11 mouse cellular contexts compared by ENCODE assay signal in genomic region chr5:107025809-107026208, GRCm38 (mm10).
A peak's percentile ranks its signal among the peaks of the same experiment; 100 is the strongest.
DNase-seq lines count a peak whose midpoint lies in the region; ATAC-seq lines count a peak whose summit lies in the region.
"Had no signal": no experiment of that assay in that cellular context is flagged by ENCODE, and none has a peak within 500 bp of the region (broad histone marks: within the 10 kb centered on the region; RNA-seq: fewer than 3 reads in every experiment).

No protein-coding gene starts in this region.

- no peak overlapping the region for H3K9ac ChIP-seq in heart, embryonic 11.5 days (ENCODE audit: low read depth, low read length)
- H3K9ac ChIP-seq: heart, embryonic 13.5 days; limb, embryonic 13.5 days had no signal

- DNase-seq in heart, adult 18-20 months = peak; percentile 74 to 87
- DNase-seq in fat pad, adult 2 months (ENCODE audit: extremely low read depth, low read depth, low spot score) = peak; percentile 81
- DNase-seq in heart, embryonic 10.5 days (ENCODE audit: low spot score) = peak; percentile 60
- peak; percentile 69 for DNase-seq in lung, postnatal 14 days
- no peak for DNase-seq in T-cell, adult 2 months (ENCODE audit: low spot score)
- no peak for DNase-seq in left cerebral cortex, postnatal 25 days (ENCODE audit: low spot score in 2 of 2)
- no peak for DNase-seq in right cerebral cortex, adult 18-20 months

- no peak for ATAC-seq in heart, embryonic 11.5 days (replicated peaks; ENCODE audit: insufficient number of reproducible peaks, low FRiP score, low TSS enrichment)
- ATAC-seq: midbrain, embryonic 16.5 days had no signal

- intact Hi-C loops in left cerebral cortex, postnatal 25 days (cut with DNase I) = no loop called here

- no peaks in the 10 kb centered on the region for H3K27me3 ChIP-seq in heart, embryonic 11.5 days (ENCODE audit: control insufficient read depth, insufficient read depth, low read length)
- peaks cover 3% of the 10 kb centered on the region; the same call in 1 of the 2 replicates for H3K27me3 ChIP-seq in heart, embryonic 10.5 days (ENCODE audit: insufficient read depth, poor library complexity, severe bottlenecking)
- H3K27me3 ChIP-seq: limb, embryonic 13.5 days had no signal

- H3K27ac ChIP-seq in heart, embryonic 11.5 days (ENCODE audit: low read depth, low read length) = no peak overlapping the region
- 0 out of 2 replicates have a peak overlapping the region, but pooled peaks have one; percentile 18 for H3K27ac ChIP-seq in heart, embryonic 10.5 days
- H3K27ac ChIP-seq: heart, embryonic 13.5 days; limb, embryonic 13.5 days had no signal

- peaks cover under 1% of the 10 kb centered on the region; the same call in 1 of the 2 replicates for H3K4me1 ChIP-seq in heart, embryonic 11.5 days (ENCODE audit: control insufficient read depth, insufficient read depth, low read length)
- H3K4me1 ChIP-seq in heart, embryonic 10.5 days = peaks cover 22% of the 10 kb centered on the region

- H3K4me3 ChIP-seq in heart, embryonic 11.5 days (ENCODE audit: low read depth, low read length) = no peak overlapping the region
- H3K4me3 ChIP-seq in heart, embryonic 10.5 days = no peak overlapping the region
- H3K4me3 ChIP-seq: heart, embryonic 13.5 days; limb, embryonic 13.5 days had no signal

- 81% methylated on average over 8 of the region's 8 CpGs for WGBS in heart, embryonic 11.5 days (ENCODE audit: insufficient replicate concordance)
- WGBS in heart, embryonic 10.5 days = 81% methylated on average over 8 of the region's 8 CpGs

- no peaks in the 10 kb centered on the region for H3K36me3 ChIP-seq in heart, embryonic 11.5 days (ENCODE audit: control insufficient read depth, insufficient read depth, low read length)
- H3K36me3 ChIP-seq in heart, embryonic 10.5 days = no peaks in the 10 kb centered on the region
- H3K36me3 ChIP-seq: heart, embryonic 13.5 days; limb, embryonic 13.5 days had no signal

- no peaks in the 10 kb centered on the region for H3K9me3 ChIP-seq in heart, embryonic 11.5 days (replicated peaks; ENCODE audit: control insufficient read depth, low read length)
- H3K9me3 ChIP-seq in heart, embryonic 10.5 days = no peaks in the 10 kb centered on the region
- H3K9me3 ChIP-seq: heart, embryonic 13.5 days; limb, embryonic 13.5 days had no signal

- H3K4me2 ChIP-seq in heart, embryonic 11.5 days = no peak overlapping the region
- H3K4me2 ChIP-seq: heart, embryonic 13.5 days; limb, embryonic 13.5 days had no signal

Comparison
In these comparisons a context has a peak if more than half of its experiments do, and no peak if none do; other contexts are left out.
1. DNase-seq: peak in heart, adult 18-20 months (2 of 2), fat pad, adult 2 months (single experiment), heart, embryonic 10.5 days (single experiment) and lung, postnatal 14 days (single experiment); none in T-cell, adult 2 months (single experiment), left cerebral cortex, postnatal 25 days (0 of 2) and right cerebral cortex, adult 18-20 months (single experiment).